8 mouse cellular contexts compared by ENCODE assay signal in genomic region chr5:37242360-37243168, GRCm38 (mm10). TPM values are rescaled to one million over a fixed set of nuclear protein-coding genes. Genes with fewer than 3 reads are reported as not detected.
DNase-seq lines count a peak whose midpoint lies in the region; ATAC-seq and TF ChIP-seq lines count a peak whose summit lies in the region.

No protein-coding gene starts in this region.

- H3K27me3 ChIP-seq in testis, adult 2 months (ENCODE audit: control insufficient read depth, insufficient read depth, low read length), result no peaks in the 10 kb centered on the region; the same call in none of the 2 replicates
- peaks cover 62% of the 10 kb centered on the region for H3K27me3 ChIP-seq in limb, embryonic 14.5 days (ENCODE audit: control insufficient read depth, insufficient read depth, low read length)

- DNase-seq in gastrocnemius, adult 2 months, result no peak
- no peak for DNase-seq in gastrocnemius, postnatal 36 days
- no peak for DNase-seq in testis, postnatal 14 days (ENCODE audit: low spot score)
- DNase-seq in limb, embryonic 14.5 days (ENCODE audit: low spot score), result no peak
- no peak for DNase-seq in urinary bladder, postnatal 25 days (ENCODE audit: low spot score)
- DNase-seq in gastrocnemius, adult 8-10 months (ENCODE audit: low spot score in 2 of 2), result no peak
- no peak for DNase-seq in spleen, adult 12 weeks (ENCODE audit: low spot score)

- H3K27ac ChIP-seq in gastrocnemius, adult 2 months, result no peak overlapping the region
- no peak overlapping the region for H3K27ac ChIP-seq in testis, adult 2 months (ENCODE audit: control insufficient read depth, insufficient read depth, low read depth, low read length)
- H3K27ac ChIP-seq in limb, embryonic 14.5 days (replicated peaks; ENCODE audit: low read depth, low read length), result no peak overlapping the region

- peak overlapping the region; percentile 59 for H3K4me2 ChIP-seq in limb, embryonic 14.5 days (replicated peaks; ENCODE audit: low read depth, low read length, severe bottlenecking)

- peak overlapping the region; percentile 48 for H3K4me3 ChIP-seq in gastrocnemius, adult 2 months
- H3K4me3 ChIP-seq in testis, adult 2 months (ENCODE audit: control insufficient read depth, low read depth, low read length), result peak overlapping the region; percentile 74
- H3K4me3 ChIP-seq in limb, embryonic 14.5 days (replicated peaks; ENCODE audit: low read length), result peak overlapping the region; percentile 34

- peaks cover 16% of the 10 kb centered on the region for H3K4me1 ChIP-seq in testis, adult 2 months (ENCODE audit: control insufficient read depth, insufficient read depth, low read length)
- H3K4me1 ChIP-seq in limb, embryonic 14.5 days (ENCODE audit: control insufficient read depth, insufficient read depth, low read length), result peaks cover 12% of the 10 kb centered on the region

- TF ChIP-seq CTCF in gastrocnemius, adult 2 months (IDR thresholded peaks at IDR 0.05), result no peak
- TF ChIP-seq CTCF in testis, adult 2 months (IDR thresholded peaks at IDR 0.05; ENCODE audit: control insufficient read depth, insufficient read depth, insufficient replicate concordance, low read depth, low read length), result no peak

- no peaks in the 10 kb centered on the region for H3K9me3 ChIP-seq in limb, embryonic 14.5 days (ENCODE audit: control insufficient read depth, low read length)

- intact Hi-C loops in gastrocnemius, adult 2 months (cut with DNase I), result no loop called here
- intact Hi-C loops in gastrocnemius, postnatal 36 days (cut with DNase I), result no loop called here

- TF ChIP-seq POLR2A in testis, adult 2 months (IDR thresholded peaks at IDR 0.05; ENCODE audit: control insufficient read depth, low read depth, low read length), result no peak
- TF ChIP-seq POLR2A in limb, embryonic 14.5 days (IDR thresholded peaks at IDR 0.05; ENCODE audit: borderline replicate concordance, extremely low read depth, insufficient read depth, insufficient read length), result no peak

- H3K9ac ChIP-seq in limb, embryonic 14.5 days (ENCODE audit: low read depth, low read length, severe bottlenecking), result no peak overlapping the region

- WGBS in limb, embryonic 14.5 days, result 11% methylated on average over 44 of the region's 44 CpGs

- H3K36me3 ChIP-seq in testis, adult 2 months (ENCODE audit: control insufficient read depth, insufficient read depth, low read length), result no peaks in the 10 kb centered on the region
- H3K36me3 ChIP-seq in limb, embryonic 14.5 days (ENCODE audit: control insufficient read depth, insufficient read depth, low read length), result no peaks in the 10 kb centered on the region

- ATAC-seq in limb, embryonic 14.5 days (ENCODE audit: low FRiP score, low read depth), result no peak

RNA-seq across cellular contexts. Expression of gene Crmp1, which starts 0.8 kb away (rescaled TPM):
- total RNA-seq in gastrocnemius, adult 2 months (2021), result under 1 TPM; 0.18 to 0.56 TPM
- under 1 TPM in 1 of 2 experiments, not detected in 1; 0.38 TPM for total RNA-seq in gastrocnemius, postnatal 36 days (2021)
- 8.0 and 10.9 TPM in 2 replicates for polyA plus RNA-seq in testis, adult 2 months (2012; rRNA removed)
- 11.5 and 15.3 TPM in 2 replicates for polyA plus RNA-seq in limb, embryonic 14.5 days (2012; rRNA removed)
- polyA plus RNA-seq in limb, embryonic 14.5 days (2014; fragmentation: Nextera tagmentation; extraction: Ambion mirVana), result 9.3 and 9.8 TPM in 2 replicates
- under 1 TPM in 2 of 4 experiments, not detected in 2; 0.17 to 0.19 TPM for total RNA-seq in gastrocnemius, adult 8-10 months (2022)
